Mouse (Mus musculus) heart, embryonic 12.5 days (tissue): ENCODE data around the gene Plekha5. TPM values are rescaled to one million over a fixed set of nuclear protein-coding genes. Genes with fewer than 3 reads are reported as not detected.

Source experiments
- ATAC-seq: fragments of 200-750 bp; cut with Nextera tagmentation; 2 replicates; pipeline ENCODE4 v1.8.0; 2017; ENCODE audit warnings: moderate TSS enrichment, moderate library complexity; ENCODE audit not compliant: insufficient number of reproducible peaks, low FRiP score
- H3K27ac ChIP-seq: fragments of 300-500 bp; sonication (generic); 2 replicates; pipeline ENCODE4 v1.5.1; 2016; ENCODE audit warnings: mild to moderate bottlenecking, moderate library complexity; ENCODE audit not compliant: poor library complexity, severe bottlenecking
- H3K27me3 ChIP-seq: fragments of 300-500 bp; sonication (generic); replicated peaks from 2 replicates; pipeline ENCODE4 v1.6.1; 2016; ENCODE audit warnings: mild to moderate bottlenecking, moderate library complexity
- H3K36me3 ChIP-seq: fragments of 300-500 bp; sonication (generic); 2 replicates; pipeline ENCODE4 v1.6.1; 2016; ENCODE audit warnings: mild to moderate bottlenecking, moderate library complexity
- H3K4me1 ChIP-seq: fragments of 300-500 bp; sonication (generic); replicated peaks from 2 replicates; pipeline ENCODE4 v1.6.1; 2016; ENCODE audit warnings: mild to moderate bottlenecking
- H3K4me2 ChIP-seq: fragments of 300-500 bp; sonication (generic); 2 replicates; pipeline ENCODE4 v1.6.1; 2016; ENCODE audit warnings: mild to moderate bottlenecking, moderate library complexity
- H3K4me3 ChIP-seq: fragments of 300-500 bp; sonication (generic); 2 replicates; pipeline ENCODE4 v1.5.1; 2016; ENCODE audit warnings: mild to moderate bottlenecking
- H3K9ac ChIP-seq: fragments of 300-500 bp; sonication (generic); 2 replicates; pipeline ENCODE4 v1.6.1; 2016; ENCODE audit warnings: mild to moderate bottlenecking, moderate library complexity
- H3K9me3 ChIP-seq: fragments of 300-500 bp; sonication (generic); replicated peaks from 2 replicates; pipeline ENCODE4 v1.6.1; 2016; ENCODE audit warnings: mild to moderate bottlenecking, moderate library complexity
- WGBS: fragments of 180-500 bp; shearing (Covaris S2); methylation state at CpG from one replicate; pipeline ENCODE4 v1.1.7; 2016; 5-methylcytosine and 5-hydroxymethylcytosine counted together
- polyA plus RNA-seq: library from polyadenylated mRNA; unstranded; fragments of >200 nt; fragmentation: Nextera tagmentation; extraction: Ambion mirVana; gene quantifications from 2 replicates; pipeline ENCODE4 v1.2.1, GENCODE M21; 2016

Plekha5 gene
- polyA plus RNA-seq, 1 experiment from 2014 or later = 21.9 TPM

GRCm38 (mm10) chr6:140554261-140554660 is 130.4 kb downstream of the Plekha5 start:
- no peak overlapping the region for H3K4me2 ChIP-seq
- 60% methylated on average over 4 of the region's 4 CpGs for WGBS
- H3K4me3 ChIP-seq = no peak overlapping the region
- no peaks in the 10 kb centered on the region for H3K9me3 ChIP-seq
- H3K27me3 ChIP-seq = no peaks in the 10 kb centered on the region
- no peak overlapping the region for H3K27ac ChIP-seq
- no peak overlapping the region for H3K9ac ChIP-seq
- ATAC-seq = no peak
- H3K36me3 ChIP-seq = peaks cover 30% of the 10 kb centered on the region
- H3K4me1 ChIP-seq = peaks cover 2% of the 10 kb centered on the region; the same call in 1 of the 2 replicates

GRCm38 (mm10) chr6:140559411-140559810 is 135.6 kb downstream of the Plekha5 start:
- no peak for ATAC-seq
- Histone ChIP-seq H3K9me3 (no peaks in the 10 kb centered on the region), H3K9ac (no peak overlapping the region), H3K27ac (no peak overlapping the region), H3K36me3 (peaks cover 8% of the 10 kb centered on the region; the same call in 1 of the 2 replicates), H3K4me3 (no peak overlapping the region), H3K4me2 (no peak overlapping the region), H3K27me3 (no peaks in the 10 kb centered on the region), H3K4me1 (peaks cover 6% of the 10 kb centered on the region; the same call in 1 of the 2 replicates)
- 69% methylated on average over 6 of the region's 6 CpGs for WGBS

GRCm38 (mm10) chr6:140561151-140561916 is 137.5 kb downstream of the Plekha5 start:
- no peak for ATAC-seq
- no peaks in the 10 kb centered on the region for H3K27me3 ChIP-seq
- WGBS = 77% methylated on average over 9 of the region's 9 CpGs
- H3K36me3 ChIP-seq = peaks cover 8% of the 10 kb centered on the region; the same call in 1 of the 2 replicates
- no peak overlapping the region for H3K4me2 ChIP-seq
- no peak overlapping the region for H3K9ac ChIP-seq
- H3K4me3 ChIP-seq = no peak overlapping the region
- H3K9me3 ChIP-seq = no peaks in the 10 kb centered on the region
- H3K27ac ChIP-seq = no peak overlapping the region
- peaks cover 6% of the 10 kb centered on the region; the same call in 1 of the 2 replicates for H3K4me1 ChIP-seq

GRCm38 (mm10) chr6:140561917-140562590 is 138.2 kb downstream of the Plekha5 start:
- Histone ChIP-seq H3K36me3 (peaks cover 8% of the 10 kb centered on the region; the same call in 1 of the 2 replicates), H3K4me2 (no peak overlapping the region), H3K27ac (no peak overlapping the region), H3K9ac (no peak overlapping the region), H3K27me3 (no peaks in the 10 kb centered on the region), H3K4me1 (peaks cover 6% of the 10 kb centered on the region; the same call in 1 of the 2 replicates), H3K4me3 (no peak overlapping the region), H3K9me3 (no peaks in the 10 kb centered on the region)
- ATAC-seq = no peak
- 79% methylated on average over 9 of the region's 9 CpGs for WGBS

GRCm38 (mm10) chr6:140567199-140567598 is 143.3 kb downstream of the Plekha5 start:
- H3K4me3 ChIP-seq = no peak overlapping the region
- H3K9ac ChIP-seq = no peak overlapping the region
- ATAC-seq = no peak
- no peak overlapping the region for H3K4me2 ChIP-seq
- 0 out of 2 replicates have a peak, but pooled peaks cover 4% of the 10 kb centered on the region for H3K4me1 ChIP-seq
- H3K27ac ChIP-seq = no peak overlapping the region
- H3K9me3 ChIP-seq = no peaks in the 10 kb centered on the region
- no peaks in the 10 kb centered on the region for H3K27me3 ChIP-seq
- H3K36me3 ChIP-seq = peaks cover 27% of the 10 kb centered on the region
- WGBS = 89% methylated on average over 2 of the region's 2 CpGs

GRCm38 (mm10) chr6:140567897-140568296 is 144.0 kb downstream of the Plekha5 start:
- Histone ChIP-seq H3K4me1 (0 out of 2 replicates have a peak, but pooled peaks cover 4% of the 10 kb centered on the region), H3K4me3 (no peak overlapping the region), H3K27ac (no peak overlapping the region), H3K36me3 (peaks cover 31% of the 10 kb centered on the region), H3K9ac (no peak overlapping the region), H3K4me2 (no peak overlapping the region), H3K27me3 (no peaks in the 10 kb centered on the region), H3K9me3 (no peaks in the 10 kb centered on the region)
- WGBS = 79% methylated on average over 2 of the region's 2 CpGs
- ATAC-seq = no peak

GRCm38 (mm10) chr6:140570152-140570551 is 146.3 kb downstream of the Plekha5 start:
- H3K4me1 ChIP-seq = 0 out of 2 replicates have a peak, but pooled peaks cover 4% of the 10 kb centered on the region
- WGBS = 60% methylated on average over 11 of the region's 11 CpGs
- H3K4me3 ChIP-seq = no peak overlapping the region
- peaks cover 42% of the 10 kb centered on the region for H3K36me3 ChIP-seq
- no peaks in the 10 kb centered on the region for H3K9me3 ChIP-seq
- no peak overlapping the region for H3K9ac ChIP-seq
- H3K27me3 ChIP-seq = no peaks in the 10 kb centered on the region
- ATAC-seq = no peak; the same call in 1 of the 2 replicates
- H3K27ac ChIP-seq = no peak overlapping the region
- H3K4me2 ChIP-seq = no peak overlapping the region

GRCm38 (mm10) chr6:140574943-140575342 is 151.1 kb downstream of the Plekha5 start:
- 87% methylated on average over 3 of the region's 3 CpGs for WGBS
- no peak for ATAC-seq
- Histone ChIP-seq H3K4me3 (no peak overlapping the region), H3K9me3 (no peaks in the 10 kb centered on the region), H3K4me2 (no peak overlapping the region), H3K4me1 (no peaks in the 10 kb centered on the region), H3K9ac (no peak overlapping the region), H3K27me3 (no peaks in the 10 kb centered on the region), H3K27ac (no peak overlapping the region), H3K36me3 (peaks cover 63% of the 10 kb centered on the region)

- H3K9ac ChIP-seq = no peak overlapping the region
- H3K27me3 ChIP-seq = no peaks in the 10 kb centered on the region
- H3K4me3 ChIP-seq = no peak overlapping the region
- no peak overlapping the region for H3K27ac ChIP-seq
- peaks cover 57% of the 10 kb centered on the region for H3K36me3 ChIP-seq
- H3K4me1 ChIP-seq = no peaks in the 10 kb centered on the region
- no peaks in the 10 kb centered on the region for H3K9me3 ChIP-seq
- H3K4me2 ChIP-seq = no peak overlapping the region
- 75% methylated on average over 8 of the region's 8 CpGs for WGBS
- no peak for ATAC-seq
These were observed 152.3 kb downstream of the Plekha5 start for GRCm38 (mm10) chr6:140576133-140576532.

GRCm38 (mm10) chr6:140576961-140577821 is 153.3 kb downstream of the Plekha5 start:
- peaks cover 47% of the 10 kb centered on the region for H3K36me3 ChIP-seq

GRCm38 (mm10) chr6:140577822-140578170 is 153.9 kb downstream of the Plekha5 start:
- Histone ChIP-seq H3K9ac (no peak overlapping the region), H3K27ac (no peak overlapping the region)

More at GRCm38 (mm10) chr6:140576961-140577821, 153.3 kb downstream of the Plekha5 start:
- no peak for ATAC-seq
- H3K9ac ChIP-seq = no peak overlapping the region
- H3K9me3 ChIP-seq = no peaks in the 10 kb centered on the region
- no peak overlapping the region for H3K4me2 ChIP-seq
- H3K4me3 ChIP-seq = no peak overlapping the region
- H3K4me1 ChIP-seq = no peaks in the 10 kb centered on the region
- WGBS = 54% methylated on average over 18 of the region's 18 CpGs
- H3K27ac ChIP-seq = no peak overlapping the region
- H3K27me3 ChIP-seq = no peaks in the 10 kb centered on the region

More at GRCm38 (mm10) chr6:140577822-140578170, 153.9 kb downstream of the Plekha5 start:
- no peak for ATAC-seq
- Histone ChIP-seq H3K4me3 (no peak overlapping the region), H3K36me3 (peaks cover 47% of the 10 kb centered on the region), H3K9me3 (no peaks in the 10 kb centered on the region), H3K27me3 (no peaks in the 10 kb centered on the region), H3K4me2 (no peak overlapping the region), H3K4me1 (no peaks in the 10 kb centered on the region)
- WGBS = 93% methylated on average over 4 of the region's 4 CpGs
